In the genomic region with DNA sequence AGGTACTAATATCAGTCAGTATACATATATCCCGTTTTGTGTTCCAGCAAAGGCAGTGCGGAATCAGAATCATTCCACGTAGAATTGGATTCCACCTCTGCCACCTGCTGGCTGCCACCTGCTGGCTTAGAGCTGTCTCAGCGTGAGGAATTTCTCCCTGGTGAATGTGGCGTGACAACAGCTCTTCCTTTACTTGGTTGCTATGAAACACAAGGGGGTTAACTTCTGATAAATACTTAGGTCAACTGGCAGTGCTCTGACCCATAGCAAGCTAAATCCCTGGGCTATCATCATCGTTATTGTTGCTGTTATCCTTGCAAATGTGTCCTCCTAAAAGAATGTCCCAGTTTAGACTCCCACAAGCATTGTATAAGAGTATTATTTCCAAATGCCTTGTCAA, we compare ENCODE assay signal across 9 mouse cellular contexts. TPM values are rescaled to one million over a fixed set of nuclear protein-coding genes. Genes with fewer than 3 reads are reported as not detected.
DNase-seq lines count a peak whose midpoint lies in the region; ATAC-seq lines count a peak whose summit lies in the region.
"Had no signal": no experiment of that assay in that cellular context is flagged by ENCODE, and none has a peak within 500 bp of the region (broad histone marks: within the 10 kb centered on the region; RNA-seq: fewer than 3 reads in every experiment).

No protein-coding gene starts in this region.

- no peak overlapping the region for H3K4me2 ChIP-seq in limb, embryonic 11.5 days (ENCODE audit: low read depth, severe bottlenecking)
- H3K4me2 ChIP-seq in hindbrain, embryonic 12.5 days (replicated peaks) = no peak overlapping the region

- no peak for ATAC-seq in limb, embryonic 11.5 days (ENCODE audit: insufficient number of reproducible peaks, low FRiP score, low TSS enrichment, low read depth)
- ATAC-seq in hindbrain, embryonic 12.5 days (ENCODE audit: low FRiP score) = peak; percentile 52; the same call in 1 of the 2 replicates
- ATAC-seq in activated CD4-positive, CD25-positive, alpha-beta regulatory T cell, adult 4 months = no peak
- ATAC-seq in megakaryocyte-erythroid progenitor cell, adult 5-6 weeks (replicated peaks; ENCODE audit: low FRiP score, low TSS enrichment, poor library complexity, severe bottlenecking) = no peak

- peak; percentile 40 for DNase-seq in limb, embryonic 11.5 days (ENCODE audit: low spot score)
- no peak for DNase-seq in limb, embryonic 10.5 days (ENCODE audit: low spot score)
- peak; percentile 71 for DNase-seq in embryo, embryonic 10 days (ENCODE audit: low spot score)
- peak; percentile 26 to 50 for DNase-seq in left cerebral cortex, postnatal 14 days (ENCODE audit: low spot score in 2 of 2)
- DNase-seq in retina, embryonic 14.5 days (ENCODE audit: low spot score) = peak; percentile 60

- no peaks in the 10 kb centered on the region for H3K9me3 ChIP-seq in limb, embryonic 11.5 days (ENCODE audit: control insufficient read depth, low read length)
- H3K9me3 ChIP-seq in limb, embryonic 10.5 days (replicated peaks) = no peaks in the 10 kb centered on the region
- H3K9me3 ChIP-seq in hindbrain, embryonic 12.5 days (replicated peaks) = no peaks in the 10 kb centered on the region

- no peaks in the 10 kb centered on the region for H3K27me3 ChIP-seq in limb, embryonic 11.5 days (ENCODE audit: control insufficient read depth, insufficient read depth, low read length)
- no peaks in the 10 kb centered on the region for H3K27me3 ChIP-seq in limb, embryonic 10.5 days (ENCODE audit: low read depth, poor library complexity, severe bottlenecking)
- H3K27me3 ChIP-seq in hindbrain, embryonic 12.5 days = no peaks in the 10 kb centered on the region

- no peak overlapping the region for H3K4me3 ChIP-seq in limb, embryonic 11.5 days (ENCODE audit: low read depth, low read length)
- H3K4me3 ChIP-seq in limb, embryonic 10.5 days = no peak overlapping the region
- no peak overlapping the region for H3K4me3 ChIP-seq in hindbrain, embryonic 12.5 days

- no peaks in the 10 kb centered on the region for H3K4me1 ChIP-seq in limb, embryonic 11.5 days (ENCODE audit: control insufficient read depth, insufficient read depth, low read length)
- no peaks in the 10 kb centered on the region for H3K4me1 ChIP-seq in limb, embryonic 10.5 days
- no peaks in the 10 kb centered on the region for H3K4me1 ChIP-seq in hindbrain, embryonic 12.5 days

- H3K27ac ChIP-seq in limb, embryonic 11.5 days (replicated peaks; ENCODE audit: low read depth, low read length) = no peak overlapping the region
- H3K27ac ChIP-seq in limb, embryonic 10.5 days = no peak overlapping the region
- H3K27ac ChIP-seq in hindbrain, embryonic 12.5 days = no peak overlapping the region

- H3K36me3 ChIP-seq in limb, embryonic 11.5 days (ENCODE audit: control insufficient read depth, insufficient read depth, low read length) = no peaks in the 10 kb centered on the region
- H3K36me3 ChIP-seq in limb, embryonic 10.5 days = no peaks in the 10 kb centered on the region
- H3K36me3 ChIP-seq in hindbrain, embryonic 12.5 days = no peaks in the 10 kb centered on the region

- intact Hi-C loops in left cerebral cortex, postnatal 14 days (cut with DNase I) = loop anchor here (1.0 kb wide), 1 partner anchor 56 kb away; no protein-coding TSS in a partner anchor

- no peak overlapping the region for H3K9ac ChIP-seq in limb, embryonic 11.5 days (ENCODE audit: low read length)
- no peak overlapping the region for H3K9ac ChIP-seq in hindbrain, embryonic 12.5 days

- 20% methylated on average over 6 of the region's 6 CpGs for WGBS in limb, embryonic 11.5 days
- WGBS in limb, embryonic 10.5 days = 18% methylated on average over 6 of the region's 6 CpGs
- WGBS in hindbrain, embryonic 12.5 days = 11% methylated on average over 6 of the region's 6 CpGs

RNA-seq across cellular contexts. Expression of a gene that starts 17.2 kb away (rescaled TPM):
- not detected in 2 replicates for polyA plus RNA-seq in limb, embryonic 11.5 days (2014; fragmentation: Nextera tagmentation; extraction: Ambion mirVana)
- polyA plus RNA-seq in limb, embryonic 10.5 days (2016; fragmentation: Nextera tagmentation; extraction: Ambion mirVana) = not detected in 2 replicates
- polyA plus RNA-seq in hindbrain, embryonic 12.5 days (2016; fragmentation: Nextera tagmentation; extraction: Ambion mirVana) = not detected in 2 replicates
- total RNA-seq in left cerebral cortex, postnatal 14 days (2021) = not detected
- under 1 TPM in 1 of 2 experiments, not detected in 1; 0.42 TPM for polyA plus RNA-seq in activated CD4-positive, CD25-positive, alpha-beta regulatory T cell, adult 4 months (2017; shearing (Covaris generic))
- not detected in 2 replicates for total RNA-seq in megakaryocyte-erythroid progenitor cell, adult 5-6 weeks (2014; fragmentation: Nextera tagmentation)
- not detected in 2 replicates for total RNA-seq in megakaryocyte-erythroid progenitor cell, adult 5-6 weeks (2017)
- total RNA-seq: neutrophil, adult 5-6 weeks had no signal

RNA-seq across cellular contexts. Expression of a gene that starts 23.6 kb away (rescaled TPM):
- 0.69 and 1.2 TPM in 2 replicates for polyA plus RNA-seq in limb, embryonic 11.5 days (2014; fragmentation: Nextera tagmentation; extraction: Ambion mirVana)
- 0.14 and 0.94 TPM in 2 replicates for polyA plus RNA-seq in limb, embryonic 10.5 days (2016; fragmentation: Nextera tagmentation; extraction: Ambion mirVana)
- polyA plus RNA-seq in hindbrain, embryonic 12.5 days (2016; fragmentation: Nextera tagmentation; extraction: Ambion mirVana) = 7.0 and 8.0 TPM in 2 replicates
- 1 to 10 TPM; 3.1 to 3.7 TPM for total RNA-seq in left cerebral cortex, postnatal 14 days (2021)
- polyA plus RNA-seq in activated CD4-positive, CD25-positive, alpha-beta regulatory T cell, adult 4 months (2017; shearing (Covaris generic)) = not detected
- not detected in 2 replicates for total RNA-seq in megakaryocyte-erythroid progenitor cell, adult 5-6 weeks (2014; fragmentation: Nextera tagmentation)
- total RNA-seq in megakaryocyte-erythroid progenitor cell, adult 5-6 weeks (2017) = not detected in 2 replicates
- total RNA-seq: neutrophil, adult 5-6 weeks had no signal

RNA-seq across cellular contexts. Expression of a gene that starts 36.0 kb away (rescaled TPM):
- polyA plus RNA-seq in limb, embryonic 11.5 days (2014; fragmentation: Nextera tagmentation; extraction: Ambion mirVana) = not detected in 2 replicates
- polyA plus RNA-seq in limb, embryonic 10.5 days (2016; fragmentation: Nextera tagmentation; extraction: Ambion mirVana) = not detected in 2 replicates
- polyA plus RNA-seq in hindbrain, embryonic 12.5 days (2016; fragmentation: Nextera tagmentation; extraction: Ambion mirVana) = not detected in 2 replicates
- total RNA-seq in left cerebral cortex, postnatal 14 days (2021) = not detected
- polyA plus RNA-seq in activated CD4-positive, CD25-positive, alpha-beta regulatory T cell, adult 4 months (2017; shearing (Covaris generic)) = not detected
- total RNA-seq in megakaryocyte-erythroid progenitor cell, adult 5-6 weeks (2014; fragmentation: Nextera tagmentation) = not detected in 2 replicates
- not detected in 2 replicates for total RNA-seq in megakaryocyte-erythroid progenitor cell, adult 5-6 weeks (2017)
- total RNA-seq: neutrophil, adult 5-6 weeks had no signal
